Mouse (Mus musculus) lung, postnatal 4 days (tissue): ENCODE measurements around the gene Ppp1r14b.

Experiments
- DNase-seq, 2 experiments: peaks; one replicate each; pipeline ENCODE4 v3.0.0; 2021

The Ppp1r14b gene

DNA sequence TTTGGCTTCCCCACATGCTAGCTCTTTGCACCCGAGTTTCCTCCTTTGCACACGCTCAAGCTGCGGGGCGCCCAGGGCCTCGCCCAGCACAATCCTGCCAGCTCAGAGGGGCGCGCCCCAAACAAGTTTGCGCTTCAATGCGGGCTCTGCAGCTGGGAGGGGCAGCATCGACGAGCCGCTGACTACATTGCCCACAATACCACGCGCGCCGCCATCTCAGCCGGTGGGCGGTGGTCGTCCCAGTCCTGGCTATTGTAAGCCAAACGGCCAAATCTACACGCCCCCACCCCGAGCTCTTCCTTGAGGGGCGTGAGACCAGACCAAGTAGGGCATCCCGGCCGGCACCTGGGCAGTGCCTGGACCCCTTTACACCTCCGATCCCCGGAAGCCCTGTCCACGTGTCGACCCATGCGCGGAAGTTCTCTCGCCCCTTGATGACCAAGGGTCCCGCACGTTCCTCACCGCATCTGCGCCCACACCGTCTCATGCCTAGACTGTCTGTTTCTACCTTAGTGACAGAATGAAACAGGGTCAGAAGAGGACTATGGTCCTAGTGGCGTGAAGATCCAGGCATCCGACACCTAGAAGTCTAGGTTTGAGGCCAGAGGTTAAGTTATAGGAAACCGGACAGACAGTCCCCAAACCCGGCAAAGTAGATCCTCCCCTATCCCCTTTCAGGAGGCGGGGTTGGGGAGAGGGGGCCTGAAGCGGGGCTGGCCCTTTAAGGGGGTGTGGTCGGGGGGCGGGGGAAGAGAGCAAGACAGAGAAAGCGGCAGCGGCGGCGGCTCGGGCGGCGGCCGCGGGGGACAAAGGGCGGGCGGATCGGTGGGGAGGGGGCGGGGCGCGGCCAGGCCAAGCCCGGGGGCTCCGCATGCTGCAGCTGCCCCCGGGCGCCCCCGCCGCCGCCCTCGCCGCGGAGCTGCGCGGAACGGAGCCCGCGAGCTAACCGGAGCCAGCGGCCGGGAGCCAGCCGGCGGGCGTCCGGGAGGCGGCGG, at the start of gene Ppp1r14b:
Gene Ppp1r14b, plus strand, starts transcription at position 758 of the 995 bp plus-strand sequence.
- peak; percentile 87 to 88 for DNase-seq

- DNase-seq, result peak in 1 of 2 experiments; percentile 29
These were observed 49.5 kb upstream of the Ppp1r14b start, which contains the start of gene Catsperz for GRCm38 (mm10) chr19:6925307-6925573. TSS of gene Catsperz (minus strand) at chr19:6925380.

DNA sequence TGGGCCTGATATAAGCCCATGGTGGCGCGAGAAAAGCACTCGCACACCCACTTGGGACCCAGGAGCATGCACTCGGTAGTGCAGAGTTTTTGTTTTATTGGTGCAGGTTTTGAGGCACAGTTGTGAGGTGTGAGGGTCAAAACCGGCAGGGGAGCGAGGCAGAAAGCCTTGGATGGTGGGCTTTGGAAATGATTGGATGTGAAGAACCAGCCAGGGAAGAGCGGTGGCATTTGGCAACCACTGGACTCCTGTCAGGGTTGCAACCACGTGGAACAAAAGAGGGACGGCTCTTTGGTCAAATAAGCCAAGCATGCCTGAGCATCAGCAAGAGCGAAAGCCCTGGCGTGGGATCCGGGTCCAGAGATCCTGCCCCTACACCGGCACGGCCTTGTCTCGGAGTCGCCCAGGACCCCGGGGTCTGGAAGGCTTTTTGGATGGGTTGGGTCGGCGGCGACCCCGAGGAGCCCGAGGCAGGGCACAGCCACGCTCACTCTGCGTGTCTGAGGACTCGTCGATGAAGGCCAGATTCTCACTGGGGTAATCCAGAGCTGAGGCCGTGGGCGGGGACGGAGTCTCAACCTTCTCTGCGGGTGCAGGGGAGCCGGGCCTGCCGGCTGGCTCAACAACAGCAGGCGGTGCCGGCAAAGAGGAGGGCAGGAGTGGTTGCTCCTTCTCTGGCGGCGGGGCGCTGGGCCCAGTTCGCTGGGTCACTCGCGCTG, 49.0 kb upstream of the Ppp1r14b start:
- DNase-seq, result peak in 1 of 2 experiments; percentile 27

GRCm38 (mm10) chr19:6926559-6927255, 48.1 kb upstream of the Ppp1r14b start:
- peak; percentile 32 to 50 for DNase-seq

DNA sequence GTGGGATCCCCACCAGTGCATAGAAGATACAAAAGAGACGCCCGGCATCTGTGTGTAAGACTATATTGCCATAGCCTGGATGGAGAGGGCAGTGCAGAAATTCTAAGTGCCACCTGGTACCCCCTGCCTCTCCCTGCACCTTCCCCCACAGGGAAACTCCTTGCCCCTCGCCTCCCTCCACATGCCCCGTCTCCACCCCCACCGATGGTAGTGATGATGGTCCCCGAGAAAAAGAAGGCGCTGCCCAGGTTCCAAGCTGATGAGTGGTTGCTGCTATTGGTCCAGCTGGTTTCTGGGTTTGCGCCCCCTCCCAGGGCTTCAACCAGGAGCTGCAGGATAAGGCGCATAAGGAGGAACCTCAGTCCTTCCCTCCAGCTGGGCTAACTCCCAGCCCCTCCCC, 46.7 kb upstream of the Ppp1r14b start:
- DNase-seq, result no peak

GRCm38 (mm10) chr19:6931002-6931401, 43.8 kb upstream of the Ppp1r14b start:
- no peak for DNase-seq

DNA sequence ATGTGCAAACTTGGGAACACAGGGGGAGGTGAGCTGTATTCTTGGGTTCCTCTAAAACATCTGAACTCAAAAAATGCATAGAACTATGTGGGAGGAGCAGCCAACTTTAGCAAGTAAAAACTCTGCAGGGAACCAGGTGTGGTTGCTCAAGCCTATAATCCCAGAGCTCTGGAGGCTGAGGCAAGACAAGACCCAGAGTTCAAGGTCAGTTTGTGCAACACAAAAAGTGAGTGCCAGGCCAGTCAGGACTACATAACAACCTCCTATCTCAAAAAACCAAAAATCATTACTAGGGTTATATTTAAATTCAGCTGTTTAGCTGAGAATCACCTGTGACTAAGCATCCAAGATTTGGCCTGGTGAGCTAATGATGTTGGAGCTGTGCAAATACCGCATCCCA, 42.8 kb upstream of the Ppp1r14b start:
- DNase-seq, result no peak

DNA sequence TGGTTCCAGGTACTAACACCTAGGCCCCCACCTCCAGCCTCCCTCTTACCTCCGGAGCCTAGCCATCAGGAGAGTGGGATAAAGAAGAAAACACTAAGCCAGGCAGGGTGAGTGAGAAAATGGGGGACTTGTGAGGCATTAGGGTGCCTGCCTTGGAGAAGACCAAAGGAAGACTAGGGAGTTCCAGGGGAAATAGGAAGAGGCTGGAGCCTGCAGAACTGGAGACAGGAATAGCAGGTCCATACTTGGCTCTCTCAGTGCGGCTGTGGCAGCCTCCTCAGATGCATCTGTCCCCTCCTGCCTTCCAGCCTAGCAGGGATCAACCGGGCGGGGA, 41.7 kb upstream of the Ppp1r14b start:
- no peak for DNase-seq

DNA sequence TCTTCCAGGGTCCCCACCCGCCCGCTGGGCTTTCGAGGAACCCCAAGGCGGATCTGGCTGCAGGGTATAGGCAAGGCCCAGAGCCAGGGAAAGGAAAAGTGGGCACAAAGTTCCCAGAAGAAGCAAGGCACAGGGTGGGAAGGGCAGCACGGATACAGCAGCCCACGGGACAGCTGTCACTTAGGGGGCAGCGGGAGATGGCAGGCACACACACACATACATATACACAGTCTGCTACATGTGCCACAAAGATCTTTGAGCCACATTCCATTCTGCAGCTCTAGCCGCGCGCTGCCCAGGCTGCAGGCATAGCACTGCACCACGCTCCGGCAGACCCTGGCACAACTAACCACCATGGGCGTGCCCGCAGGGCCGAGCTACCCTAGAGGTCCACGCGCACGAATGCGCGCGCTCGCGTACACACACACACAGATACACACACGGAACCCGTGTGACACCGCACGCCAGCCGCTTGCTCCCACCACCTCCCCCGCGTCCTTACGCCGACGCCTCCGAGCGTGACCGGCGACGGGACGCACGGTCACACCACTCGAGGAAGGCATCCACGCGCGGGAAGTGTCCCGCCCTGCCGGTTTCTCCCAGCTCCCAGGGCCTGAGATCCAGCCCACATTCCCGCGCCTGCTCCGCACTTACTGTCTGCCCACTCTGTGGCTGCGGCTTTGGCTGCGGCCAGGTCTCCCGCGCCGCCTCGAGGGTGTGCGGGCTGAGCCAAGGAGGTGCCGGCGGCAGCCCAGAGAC, 41.2 kb upstream of the Ppp1r14b start:
- peak in 1 of 2 experiments; percentile 45 for DNase-seq

DNA sequence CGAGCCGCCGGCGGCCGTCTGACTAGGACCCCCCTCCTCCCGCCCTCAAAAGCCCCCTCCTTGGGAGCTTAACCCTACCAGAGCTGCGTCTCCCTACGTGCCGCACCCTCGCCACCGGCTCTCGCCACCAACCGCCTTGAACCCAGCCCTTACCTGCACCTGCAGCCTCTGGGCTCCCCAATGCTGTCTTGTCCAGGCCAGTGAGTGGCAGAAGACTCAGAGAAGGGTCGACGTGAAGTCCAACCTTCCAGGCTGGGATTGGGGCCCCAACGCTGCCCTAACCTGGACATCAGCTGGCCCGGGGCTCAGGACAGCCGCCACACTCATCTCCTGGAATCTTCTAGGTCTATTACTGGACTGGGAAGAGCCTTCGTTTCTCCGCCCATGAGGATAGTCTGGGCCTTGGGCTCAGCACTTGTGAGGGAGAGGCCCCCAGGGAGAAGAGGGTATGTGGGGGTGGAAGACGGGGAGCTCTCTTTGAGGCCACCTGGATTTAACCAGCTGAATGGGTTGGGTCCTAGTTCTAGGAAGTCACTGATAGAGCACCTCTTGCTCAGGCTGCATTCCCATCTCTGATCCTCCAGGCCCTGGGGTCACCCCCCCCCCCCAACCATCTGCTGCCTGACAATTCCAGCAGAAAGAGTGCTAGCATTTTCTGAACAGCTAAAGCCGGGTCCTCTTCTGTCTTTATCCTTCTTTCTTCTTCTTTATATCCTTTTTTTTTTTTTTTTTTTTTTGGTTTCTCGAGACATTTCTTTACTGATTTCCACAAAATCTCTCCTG, 40.4 kb upstream of the Ppp1r14b start, which contains the start of gene Kcnk4:
Gene Kcnk4, minus strand, starts transcription at position 321 of the 783 bp plus-strand sequence.
- no peak for DNase-seq

DNA sequence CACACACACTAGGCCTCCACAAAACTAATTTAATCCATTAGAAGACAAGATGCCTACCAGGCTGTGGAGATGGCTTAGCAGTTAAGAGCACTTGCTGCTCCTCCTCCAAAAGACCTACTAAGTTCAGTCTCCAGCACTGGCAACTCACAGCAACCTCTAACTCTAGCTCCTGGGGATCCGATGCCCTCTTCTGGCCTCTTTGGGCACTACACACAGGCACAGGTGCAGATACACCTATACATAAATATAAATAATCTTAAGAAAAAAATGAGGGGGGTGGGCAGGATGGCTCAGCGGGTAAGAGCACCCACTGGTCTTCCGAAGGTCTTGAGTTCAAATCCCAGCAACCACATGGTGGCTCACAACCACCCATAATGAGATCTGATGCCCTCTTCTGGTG, 38.5 kb upstream of the Ppp1r14b start:
- DNase-seq, result peak; percentile 26 to 47

DNA sequence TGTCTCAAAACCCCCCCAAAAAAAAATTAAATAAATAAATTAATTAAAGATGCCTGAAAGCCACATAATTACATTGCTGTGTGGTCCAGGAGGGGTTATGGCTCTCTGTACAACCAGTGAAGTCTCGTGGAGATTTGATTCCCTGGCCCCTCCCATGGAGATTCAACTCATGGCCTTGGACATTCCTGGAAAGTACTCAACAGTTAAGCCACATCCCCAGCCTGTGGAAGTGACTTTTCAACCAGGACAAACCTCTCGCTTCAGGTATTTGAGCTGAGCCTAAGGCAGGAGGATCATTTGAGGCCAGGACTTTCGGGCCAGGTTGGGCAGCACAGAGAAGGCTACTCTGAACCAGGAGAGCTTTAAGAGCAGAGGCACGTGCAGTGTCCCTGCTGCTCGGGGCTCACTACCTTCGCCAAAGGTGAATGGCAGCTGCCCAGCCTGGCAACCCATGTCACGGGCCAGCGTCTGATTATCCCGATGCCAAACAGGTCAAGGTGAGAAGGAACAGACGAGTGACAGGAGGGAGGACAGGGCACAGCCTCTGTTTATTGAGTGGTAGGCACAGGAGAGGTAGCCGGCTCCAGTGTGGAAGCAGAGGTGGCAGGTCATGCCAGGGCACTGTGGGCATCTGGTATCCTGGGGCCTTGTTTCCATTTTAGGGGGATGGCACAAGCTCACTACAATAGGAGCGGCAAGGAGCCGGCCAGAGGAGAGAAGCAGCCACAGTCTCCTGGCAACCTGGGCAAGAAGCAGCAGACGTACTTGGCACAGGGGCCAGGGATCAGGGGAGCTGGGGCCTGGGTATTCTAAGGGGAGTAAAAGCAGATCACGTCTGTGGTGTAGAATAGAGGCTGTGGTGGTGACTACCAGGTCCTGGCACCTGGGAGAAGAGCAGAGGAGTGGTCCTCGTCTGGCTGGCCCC, 37.0 kb upstream of the Ppp1r14b start:
- no peak for DNase-seq

GRCm38 (mm10) chr19:6939106-6940002, 35.4 kb upstream of the Ppp1r14b start:
- DNase-seq, result peak in 1 of 2 experiments; percentile 22

GRCm38 (mm10) chr19:6940396-6941351, 34.1 kb upstream of the Ppp1r14b start:
- DNase-seq, result peak in 1 of 2 experiments; percentile 30

- DNase-seq, result peak; percentile 94 to 97
These were observed 33.2 kb upstream of the Ppp1r14b start, which contains the start of gene Bad for GRCm38 (mm10) chr19:6941372-6942248. TSS of gene Bad (plus strand) at chr19:6941861.

GRCm38 (mm10) chr19:6942249-6942691, 32.5 kb upstream of the Ppp1r14b start, which contains the start of gene Gpr137:
TSS of gene Gpr137 (minus strand) at chr19:6942480.
- DNase-seq, result peak; percentile 96 to 98

DNA sequence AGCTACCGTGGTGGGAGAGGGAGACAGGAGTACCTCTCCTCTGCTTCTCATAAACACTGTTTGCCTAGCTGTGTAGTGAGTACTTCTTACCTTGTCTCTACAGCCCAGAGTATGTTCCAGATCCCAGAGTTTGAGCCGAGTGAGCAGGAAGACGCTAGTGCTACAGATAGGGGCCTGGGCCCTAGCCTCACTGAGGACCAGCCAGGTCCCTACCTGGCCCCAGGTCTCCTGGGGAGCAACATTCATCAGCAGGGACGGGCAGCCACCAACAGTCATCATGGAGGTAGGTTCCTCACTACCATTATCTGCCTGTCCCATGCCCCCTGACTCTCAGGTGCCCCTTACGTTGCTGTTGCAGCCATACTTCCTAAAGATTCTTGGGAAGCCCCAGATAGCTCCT, 32.0 kb upstream of the Ppp1r14b start:
- peak in 1 of 2 experiments; percentile 23 for DNase-seq
